Mouse (Mus musculus) kidney, adult 2 months (tissue): ENCODE data around the gene Pappa2.

Experiments used
- CTCF ChIP-seq: fragments of 200-500 bp; conservative IDR thresholded peaks from 2 replicates; pipeline ENCODE4 v1.5.1; 2011; ENCODE audit warnings: low read depth, mild to moderate bottlenecking, control low read depth, low read length, moderate library complexity, mixed read lengths; ENCODE audit not compliant: insufficient read depth, insufficient read length
- POLR2A ChIP-seq: fragments of 200-500 bp; IDR thresholded peaks from one replicate; pipeline ENCODE4 v1.6.1; 2011; ENCODE audit warnings: low read depth, low read length, control low read depth

DNA sequence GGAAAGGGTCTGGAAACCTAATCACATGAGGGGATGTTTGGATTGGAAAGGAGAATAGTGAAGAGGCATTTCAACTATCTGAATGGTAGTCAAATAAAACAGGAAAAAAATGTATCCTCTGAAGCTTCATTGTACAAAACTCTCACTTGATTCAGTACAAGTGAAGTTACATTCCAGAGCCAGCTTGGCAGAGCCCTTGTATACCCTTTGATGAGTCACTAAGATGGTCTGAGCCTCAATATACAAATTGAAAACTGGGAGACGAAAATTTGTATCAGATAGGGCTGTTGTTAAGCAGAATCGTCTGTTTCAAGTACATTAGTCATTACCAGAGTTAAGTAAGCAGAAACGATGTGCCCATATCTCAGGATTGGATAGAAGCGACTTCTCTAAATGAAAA lies 143.1 kb downstream of the Pappa2 start:
- no peak for TF ChIP-seq CTCF
- no peak for TF ChIP-seq POLR2A
